Mouse (Mus musculus): ENCODE measurements at regions not wholly inside any gene's neighbourhood (a gene's known extent, or its start where the extent isn't known, plus 50 kb on each side); places are given as distances from the start of the nearest gene placed in this dataset.

GRCm38 (mm10) chr19:60408436-60408835, 59.7 kb downstream of the Prlhr start:
- DNase-seq (ENCODE audit: low spot score in 2 of 2) = no peak

DNA sequence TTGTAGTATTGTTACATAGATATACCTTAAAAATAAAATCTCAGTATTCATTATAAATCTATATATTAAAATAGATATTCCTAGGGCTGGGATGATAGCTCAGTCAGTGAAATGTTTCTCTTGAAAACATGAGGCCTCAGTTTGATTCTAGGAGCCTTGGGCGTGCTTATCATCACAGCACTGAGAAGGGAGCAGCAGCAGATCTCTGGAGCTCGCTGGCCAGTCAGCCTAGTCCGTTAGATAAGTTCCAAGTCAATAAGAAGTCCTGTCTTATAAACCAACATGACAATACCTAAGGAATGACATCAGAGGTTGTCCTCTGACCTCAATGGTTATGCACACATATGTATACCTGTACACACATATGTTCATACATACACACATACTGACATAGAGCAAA, 68.7 kb downstream of the Prlhr start:
- no peak for DNase-seq (ENCODE audit: low spot score in 2 of 2)

DNA sequence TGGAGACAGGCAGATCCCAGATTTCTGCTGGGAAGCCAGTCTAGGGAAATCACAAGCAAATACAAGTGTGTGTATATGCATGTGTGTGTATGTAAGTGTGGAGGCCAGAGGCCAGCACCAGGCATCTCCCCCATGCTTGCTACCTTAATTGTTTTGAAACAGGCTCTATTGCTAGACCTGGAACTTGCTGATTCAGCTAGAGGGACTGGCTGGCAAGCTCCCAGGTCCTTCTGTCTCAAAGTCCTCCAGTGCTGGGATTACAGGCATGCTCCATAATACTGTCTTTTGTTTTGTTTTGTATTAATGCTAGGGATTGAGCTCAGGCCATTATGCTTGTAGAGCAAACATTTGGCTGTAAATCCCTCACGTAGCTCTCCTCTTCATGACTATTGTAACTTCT, 70.4 kb downstream of the Prlhr start:
- no peak for DNase-seq (ENCODE audit: low spot score in 2 of 2)

DNA sequence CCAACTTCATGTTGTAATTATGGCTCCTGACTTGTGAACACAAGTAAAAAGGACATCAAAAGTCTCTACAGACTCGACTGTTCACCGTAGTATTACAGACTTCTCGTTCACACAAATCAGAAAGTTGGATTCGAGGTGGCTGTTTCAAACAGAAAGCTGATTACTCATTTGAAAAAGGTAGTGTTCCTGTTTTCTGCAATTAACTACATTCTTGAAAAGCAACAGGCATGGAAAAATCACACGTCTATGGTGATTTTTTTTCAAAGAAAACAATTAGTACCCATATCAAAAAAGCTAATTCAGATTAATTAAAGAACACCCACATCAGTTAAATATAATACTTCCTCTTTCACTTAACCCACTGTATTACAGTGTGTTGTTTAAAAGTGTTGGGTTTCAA, 71.5 kb downstream of the Prlhr start:
- DNase-seq (ENCODE audit: low spot score in 2 of 2) = no peak

GRCm38 (mm10) chr19:60386563-60387241, 81.4 kb downstream of the Prlhr start:
- DNase-seq (ENCODE audit: low spot score in 2 of 2) = no peak

DNA sequence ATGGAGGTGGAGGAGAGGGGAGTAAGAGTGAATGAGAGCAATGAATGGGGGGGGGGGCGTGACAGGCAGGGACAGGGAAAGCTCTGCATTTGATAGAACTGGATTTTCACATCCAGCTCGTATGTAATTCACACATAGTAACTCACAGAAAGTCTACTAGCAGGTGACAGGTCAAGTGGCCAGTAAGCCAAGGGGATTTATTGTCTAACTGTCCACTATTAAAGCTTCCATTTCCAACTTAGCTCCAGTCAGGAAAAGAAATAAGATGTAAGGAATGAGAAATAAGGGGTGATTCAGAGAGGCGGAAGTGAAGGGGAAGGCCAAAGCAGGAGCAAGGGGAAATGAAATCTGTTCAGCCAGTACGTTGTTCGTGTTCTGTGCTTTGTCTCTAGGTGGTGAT, 83.4 kb downstream of the Prlhr start:
- no peak for DNase-seq (ENCODE audit: low spot score in 2 of 2)

GRCm38 (mm10) chr19:60382661-60383060, 85.4 kb downstream of the Prlhr start:
- DNase-seq (ENCODE audit: low spot score in 2 of 2) = no peak

DNA sequence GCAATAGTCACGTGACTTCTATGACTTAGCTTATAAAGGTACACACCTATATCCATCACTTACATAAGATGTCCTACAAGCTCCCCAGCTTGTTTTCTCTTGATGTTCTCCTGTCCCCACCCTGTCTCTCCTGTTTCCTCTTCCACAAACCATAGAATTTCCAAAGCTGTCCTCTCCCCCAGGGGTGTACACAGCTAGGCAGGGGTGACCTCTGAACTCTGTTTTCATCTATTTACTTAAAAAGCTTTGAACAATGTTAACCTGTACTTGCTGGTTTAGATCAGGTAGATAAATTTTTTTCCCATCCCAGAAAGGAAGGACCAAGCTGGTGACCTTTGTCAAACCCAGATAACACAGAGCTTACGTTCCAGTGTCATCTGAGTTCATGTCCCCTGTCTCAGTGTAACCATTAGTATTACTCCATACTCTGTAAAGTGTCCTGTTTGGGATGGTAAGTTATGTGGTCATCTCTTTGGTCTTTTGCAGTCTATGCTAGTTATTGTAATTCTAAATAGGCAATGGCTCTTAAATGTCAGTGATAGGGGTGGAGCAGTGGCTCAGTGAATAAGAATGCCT, 89.0 kb downstream of the Prlhr start:
- DNase-seq (ENCODE audit: low spot score in 2 of 2) = no peak

DNA sequence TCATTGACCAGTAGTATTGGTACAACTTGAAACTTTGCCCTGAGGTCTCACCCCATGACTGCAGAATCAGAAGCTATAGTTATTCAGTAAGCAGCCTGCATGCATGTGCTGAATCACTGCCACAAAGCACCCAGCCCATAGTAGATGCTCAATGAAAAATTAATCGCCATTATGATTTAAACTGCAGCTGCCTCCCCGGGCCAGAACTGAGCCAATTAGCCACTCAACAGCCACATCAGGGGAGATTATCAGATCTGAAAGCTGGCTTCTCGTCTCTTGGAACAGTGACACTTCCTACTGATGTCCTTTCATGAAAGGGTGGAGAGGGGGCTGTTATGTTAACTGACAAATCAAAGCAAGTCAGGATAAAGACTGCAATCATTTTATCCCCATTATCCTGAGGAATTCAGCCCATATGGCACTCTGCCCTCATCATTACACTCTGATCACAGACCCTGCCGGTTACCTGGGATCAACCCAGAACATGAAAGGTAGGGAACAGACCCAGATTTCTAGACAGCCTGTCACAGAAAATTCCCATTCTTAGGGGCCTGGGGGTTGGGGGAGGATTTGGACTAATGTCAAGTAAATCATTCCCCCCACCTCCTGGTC, 104.0 kb downstream of the Prlhr start:
- DNase-seq (ENCODE audit: low spot score in 2 of 2) = no peak

DNA sequence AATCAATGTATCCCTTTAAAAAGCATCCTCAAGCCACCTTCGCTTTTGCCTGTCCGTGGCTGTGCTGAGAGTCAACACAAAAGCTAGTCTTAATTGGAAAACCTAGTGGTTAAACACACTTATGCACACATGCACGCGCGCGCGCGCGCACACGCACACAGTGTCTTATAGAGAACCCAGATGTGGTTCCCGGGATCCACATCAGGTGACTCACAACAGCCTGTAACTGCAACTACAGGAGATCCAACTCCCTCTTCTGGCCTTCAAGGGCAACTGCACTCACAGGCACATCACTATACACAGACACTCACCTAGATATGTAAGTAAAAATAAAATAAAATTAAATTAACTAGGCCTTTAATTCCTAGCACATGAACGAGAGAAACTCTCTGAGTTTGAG, 118.4 kb upstream of the Fam204a start:
- DNase-seq (ENCODE audit: low spot score in 2 of 2) = no peak

DNA sequence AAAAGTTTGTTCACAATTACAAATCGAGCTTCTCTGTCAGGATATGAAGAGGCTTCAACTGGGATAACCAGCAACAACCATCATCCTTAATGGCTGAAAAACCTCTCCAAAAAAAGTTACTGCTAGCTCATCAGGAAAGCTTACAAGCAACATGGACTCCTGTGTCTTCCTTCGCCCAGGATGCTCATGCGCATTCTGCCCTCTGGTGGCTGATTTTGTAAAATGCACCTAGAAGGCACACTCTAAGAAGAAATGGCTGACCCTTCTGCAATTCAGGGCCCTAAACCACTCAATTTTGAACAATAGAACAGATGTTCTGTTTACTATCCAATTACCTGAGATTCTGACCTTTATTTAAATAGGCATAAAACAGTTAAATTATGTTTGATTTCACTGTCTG, 115.0 kb upstream of the Fam204a start:
- DNase-seq (ENCODE audit: low spot score in 2 of 2) = peak; percentile 26 to 34

DNA sequence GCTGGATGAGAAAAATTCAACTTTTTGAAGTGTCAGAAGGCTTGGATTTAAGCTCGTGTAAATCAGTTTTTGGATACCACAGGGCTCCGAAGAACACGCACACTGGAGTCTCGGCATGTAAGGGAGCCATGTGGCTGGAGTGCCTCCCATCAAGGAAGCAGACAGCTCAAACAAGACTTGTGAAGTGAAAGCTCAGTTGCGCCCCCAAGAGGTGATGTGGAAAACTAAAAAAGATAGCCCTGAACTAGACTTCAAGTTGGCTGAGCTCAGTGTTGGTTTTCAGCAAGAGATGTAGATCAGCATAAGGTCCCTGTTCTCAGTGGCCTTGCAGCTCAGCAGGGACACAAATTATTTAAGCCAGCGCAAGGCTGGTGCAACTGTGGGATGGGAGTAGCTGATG, 113.7 kb upstream of the Fam204a start:
- DNase-seq (ENCODE audit: low spot score in 2 of 2) = no peak

GRCm38 (mm10) chr19:60334521-60334920, 108.0 kb upstream of the Fam204a start:
- DNase-seq (ENCODE audit: low spot score in 2 of 2) = no peak

GRCm38 (mm10) chr19:60328295-60328694, 101.8 kb upstream of the Fam204a start:
- no peak for DNase-seq (ENCODE audit: low spot score in 2 of 2)

- DNase-seq (ENCODE audit: low spot score in 2 of 2) = no peak
Measured at GRCm38 (mm10) chr19:60325612-60326011, 99.1 kb upstream of the Fam204a start.

DNA sequence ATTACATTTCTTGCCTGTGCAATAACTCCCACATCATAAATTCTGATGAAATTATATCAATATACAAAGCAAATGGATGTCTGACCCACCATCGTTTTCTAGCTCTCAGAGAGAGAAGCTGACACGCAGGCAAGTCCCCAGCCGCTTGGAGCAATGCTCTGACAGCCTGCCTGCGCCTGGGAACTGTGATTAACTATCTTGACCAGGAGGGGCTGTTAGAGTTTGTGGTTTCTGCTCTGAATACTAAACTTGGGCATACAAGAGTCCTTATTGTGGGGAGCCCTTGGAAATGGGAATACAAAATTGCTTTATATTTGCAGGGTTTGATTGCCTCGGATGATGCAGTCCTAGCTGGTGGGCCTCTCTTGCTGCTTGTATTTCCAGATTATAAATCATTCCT, 98.6 kb upstream of the Fam204a start:
- DNase-seq (ENCODE audit: low spot score in 2 of 2) = no peak

GRCm38 (mm10) chr19:60310591-60310990, 84.1 kb upstream of the Fam204a start:
- DNase-seq (ENCODE audit: low spot score in 2 of 2) = peak; percentile 68 to 69

DNA sequence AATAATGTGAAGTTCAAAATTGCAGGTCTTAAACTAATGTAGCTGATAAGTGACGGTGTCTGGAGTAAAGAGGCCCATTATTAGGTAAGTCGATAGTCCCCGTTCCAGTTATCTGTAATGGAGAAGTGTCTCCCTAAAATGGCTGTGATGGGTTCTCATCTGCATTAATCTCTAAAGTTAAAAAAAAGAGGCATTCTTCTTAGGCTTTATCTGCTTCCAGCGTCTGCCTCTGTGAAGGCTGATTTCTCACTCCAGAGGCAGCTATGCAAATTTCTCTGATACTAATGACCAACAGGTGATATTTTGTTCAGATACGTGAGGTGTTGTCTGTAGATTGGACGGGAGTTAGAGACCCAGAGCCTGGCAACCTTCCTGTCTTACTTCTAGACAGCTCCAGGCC, 75.9 kb upstream of the Fam204a start:
- DNase-seq (ENCODE audit: low spot score in 2 of 2) = no peak

GRCm38 (mm10) chr19:60300891-60301290, 74.4 kb upstream of the Fam204a start:
- no peak for DNase-seq (ENCODE audit: low spot score in 2 of 2)

- DNase-seq (ENCODE audit: low spot score in 2 of 2) = no peak
Measured at GRCm38 (mm10) chr19:60290244-60290643, 63.7 kb upstream of the Fam204a start.

DNA sequence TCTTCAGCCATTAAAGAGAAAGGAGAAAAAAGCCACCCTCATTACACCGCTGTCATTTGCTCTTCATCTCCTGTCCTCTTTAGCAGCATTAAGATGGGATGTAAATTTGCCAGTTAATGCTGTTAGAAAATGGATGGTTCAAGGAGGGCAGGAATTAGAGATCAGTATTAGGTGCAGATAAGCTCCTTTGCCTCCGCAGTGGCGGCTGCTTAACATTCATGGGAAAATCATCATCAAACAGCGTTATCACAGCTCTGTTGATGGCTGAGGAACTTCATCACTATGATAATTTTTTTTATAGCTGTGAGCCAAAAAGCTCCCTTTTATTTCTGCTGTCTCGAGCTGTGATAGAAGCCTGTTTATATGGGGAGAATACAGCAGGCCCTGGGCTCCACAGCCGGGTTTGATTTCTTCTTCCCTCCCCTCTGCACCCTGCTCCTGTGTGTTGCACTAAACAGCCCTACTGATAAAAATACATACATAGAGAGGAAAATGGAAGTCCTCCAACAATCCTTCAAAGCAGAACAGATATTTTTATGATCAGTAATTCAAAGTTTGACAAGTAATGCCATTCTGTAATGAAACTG, 60.4 kb upstream of the Fam204a start:
- no peak for DNase-seq (ENCODE audit: low spot score in 2 of 2)

GRCm38 (mm10) chr19:60284901-60285300, 58.4 kb upstream of the Fam204a start:
- DNase-seq (ENCODE audit: low spot score in 2 of 2) = no peak

Data from adrenal gland, adult 18-20 months (tissue).